Mouse (Mus musculus): Measurements from ENCODE around the gene Tm7sf3.

GRCm38 (mm10) chr6:146661655-146662054 is 19.0 kb upstream of the Tm7sf3 start:
- no peak for TF ChIP-seq GATA1 (IDR thresholded peaks at IDR 0.05; ENCODE audit: borderline replicate concordance, low read length)
- no peak for TF ChIP-seq FLI1 (IDR thresholded peaks at IDR 0.05; ENCODE audit: low read length)

Data from megakaryocyte, embryonic 14.5 days (primary cell).